In the genomic region with DNA sequence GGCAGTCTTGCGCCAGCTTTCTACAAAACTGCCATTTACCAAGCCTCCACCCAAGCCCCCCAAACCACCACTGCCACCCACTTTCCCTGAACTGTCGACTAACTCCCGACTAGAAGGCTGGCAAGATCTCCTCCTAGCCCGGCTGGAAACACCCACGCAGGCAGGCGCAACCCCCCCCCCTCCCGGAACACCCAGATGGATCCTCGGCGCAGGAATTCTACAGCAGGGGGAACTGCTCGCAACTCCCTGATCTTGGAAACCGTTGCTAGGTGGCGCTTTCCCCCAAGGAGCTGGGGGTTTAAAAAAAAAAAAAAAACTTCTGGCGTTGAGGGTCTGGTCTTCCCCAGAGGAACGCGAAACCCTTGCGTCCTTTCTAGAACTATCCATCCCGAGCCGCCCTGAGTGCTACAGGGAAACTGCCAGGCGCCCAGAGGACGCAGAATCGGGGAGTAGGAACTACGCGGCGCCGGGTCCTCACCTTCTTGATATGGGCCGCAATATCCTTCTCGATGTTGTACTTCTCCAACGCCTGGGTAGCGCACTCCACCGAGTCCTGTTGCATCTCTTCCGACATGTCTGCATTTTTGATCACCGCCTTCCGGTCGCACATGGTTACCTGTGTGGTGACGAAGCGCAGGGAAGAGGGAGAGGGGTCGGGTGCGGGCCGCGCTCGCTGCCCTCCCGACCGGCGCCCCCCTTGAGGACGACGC, we compare ENCODE assay signal across 8 mouse cellular contexts. TPM values are rescaled to one million over a fixed set of nuclear protein-coding genes. Genes with fewer than 3 reads are reported as not detected.
DNase-seq lines count a peak whose midpoint lies in the region; ATAC-seq and TF ChIP-seq lines count a peak whose summit lies in the region.

No protein-coding gene starts in this region.

- H3K4me1 ChIP-seq in E14TG2a.4 (replicated peaks; ENCODE audit: low read depth, low read length): peaks cover 61% of the 10 kb centered on the region
- peaks cover 31% of the 10 kb centered on the region for H3K4me1 ChIP-seq in embryonic facial prominence, embryonic 15.5 days
- H3K4me1 ChIP-seq in midbrain, embryonic 16.5 days (ENCODE audit: control insufficient read depth, insufficient read depth, low read length): peaks cover 20% of the 10 kb centered on the region

- ATAC-seq in embryonic facial prominence, embryonic 15.5 days (ENCODE audit: insufficient number of reproducible peaks, low FRiP score, low TSS enrichment, low read depth): 0 out of 2 replicates have a peak, but pooled peaks have one; percentile 0
- ATAC-seq in midbrain, embryonic 16.5 days: peak; percentile 69

- DNase-seq in adrenal gland, postnatal 36 days: peak; percentile 67 to 74
- peak; percentile 68 for DNase-seq in heart, adult 9 months (ENCODE audit: low spot score in 2 of 2)
- peak; percentile 33 to 55 for DNase-seq in kidney, adult 8-10 months
- peak; percentile 68 for DNase-seq in liver
- peak; percentile 72 for DNase-seq in testis, postnatal 10 days (ENCODE audit: low spot score)

- H3K36me3 ChIP-seq in E14TG2a.4 (ENCODE audit: insufficient read depth, low read length): peaks cover 45% of the 10 kb centered on the region
- peaks cover 38% of the 10 kb centered on the region for H3K36me3 ChIP-seq in embryonic facial prominence, embryonic 15.5 days
- H3K36me3 ChIP-seq in midbrain, embryonic 16.5 days (ENCODE audit: control insufficient read depth, insufficient read depth, low read length): peaks cover 19% of the 10 kb centered on the region

- peak overlapping the region; percentile 97 for H3K27ac ChIP-seq in embryonic facial prominence, embryonic 15.5 days (replicated peaks)
- peak overlapping the region; percentile 89 for H3K27ac ChIP-seq in midbrain, embryonic 16.5 days (ENCODE audit: low read length)

- H3K9me3 ChIP-seq in E14TG2a.4 (ENCODE audit: low read length): no peaks in the 10 kb centered on the region
- no peaks in the 10 kb centered on the region for H3K9me3 ChIP-seq in embryonic facial prominence, embryonic 15.5 days (replicated peaks)
- no peaks in the 10 kb centered on the region for H3K9me3 ChIP-seq in midbrain, embryonic 16.5 days (replicated peaks; ENCODE audit: control insufficient read depth, low read length, poor library complexity, severe bottlenecking)

- no peak for TF ChIP-seq CTCF in E14TG2a.4 (conservative IDR thresholded peaks at IDR 0.05; ENCODE audit: low read length)

- H3K27me3 ChIP-seq in E14TG2a.4 (ENCODE audit: insufficient read depth, low read length): no peaks in the 10 kb centered on the region
- H3K27me3 ChIP-seq in embryonic facial prominence, embryonic 15.5 days: no peaks in the 10 kb centered on the region
- no peaks in the 10 kb centered on the region for H3K27me3 ChIP-seq in midbrain, embryonic 16.5 days (ENCODE audit: control insufficient read depth, insufficient read depth, low read depth, low read length)

- peak overlapping the region; percentile 96 for H3K9ac ChIP-seq in embryonic facial prominence, embryonic 15.5 days
- peak overlapping the region; percentile 69 for H3K9ac ChIP-seq in midbrain, embryonic 16.5 days (ENCODE audit: low read depth, low read length)

- WGBS in embryonic facial prominence, embryonic 15.5 days: under 1% methylated on average over 46 of the region's 46 CpGs
- under 1% methylated on average over 42 of the region's 46 CpGs for WGBS in midbrain, embryonic 16.5 days

- H3K4me2 ChIP-seq in embryonic facial prominence, embryonic 15.5 days (replicated peaks): peak overlapping the region; percentile 79
- H3K4me2 ChIP-seq in midbrain, embryonic 16.5 days (ENCODE audit: low read length): peak overlapping the region; percentile 66

- H3K4me3 ChIP-seq in E14TG2a.4 (replicated peaks; ENCODE audit: low read length): peak overlapping the region; percentile 97
- peak overlapping the region; percentile 93 for H3K4me3 ChIP-seq in embryonic facial prominence, embryonic 15.5 days (replicated peaks)
- peak overlapping the region; percentile 72 for H3K4me3 ChIP-seq in midbrain, embryonic 16.5 days (ENCODE audit: low read depth, low read length)

RNA-seq across cellular contexts. Expression of a gene that starts 0.6 kb away (rescaled TPM):
- total RNA-seq in adrenal gland, postnatal 36 days (2021): 100 to 1,000 TPM; 211 to 322 TPM
- polyA plus RNA-seq in embryonic facial prominence, embryonic 15.5 days (2015; fragmentation: Nextera tagmentation; extraction: Ambion mirVana): 1,800 and 1,802 TPM in 2 replicates
- polyA plus RNA-seq in midbrain, embryonic 16.5 days (2015; fragmentation: Nextera tagmentation; extraction: Ambion mirVana): 1,084 and 1,126 TPM in 2 replicates

RNA-seq across cellular contexts. Expression of a gene that starts 20.7 kb away (rescaled TPM):
- total RNA-seq in adrenal gland, postnatal 36 days (2021): 10 to 100 TPM; 54.2 to 61.9 TPM
- polyA plus RNA-seq in embryonic facial prominence, embryonic 15.5 days (2015; fragmentation: Nextera tagmentation; extraction: Ambion mirVana): 37.3 and 37.6 TPM in 2 replicates
- polyA plus RNA-seq in midbrain, embryonic 16.5 days (2015; fragmentation: Nextera tagmentation; extraction: Ambion mirVana): 52.8 and 56.1 TPM in 2 replicates

RNA-seq across cellular contexts. Expression of a gene that starts 26.8 kb away (rescaled TPM):
- total RNA-seq in adrenal gland, postnatal 36 days (2021): 10 to 100 TPM; 73.7 to 77.0 TPM
- 263 and 264 TPM in 2 replicates for polyA plus RNA-seq in embryonic facial prominence, embryonic 15.5 days (2015; fragmentation: Nextera tagmentation; extraction: Ambion mirVana)
- polyA plus RNA-seq in midbrain, embryonic 16.5 days (2015; fragmentation: Nextera tagmentation; extraction: Ambion mirVana): 118 and 132 TPM in 2 replicates

RNA-seq across cellular contexts. Expression of a gene that starts 27.5 kb away (rescaled TPM):
- total RNA-seq in adrenal gland, postnatal 36 days (2021): 100 to 1,000 TPM; 232 to 275 TPM
- 158 and 170 TPM in 2 replicates for polyA plus RNA-seq in embryonic facial prominence, embryonic 15.5 days (2015; fragmentation: Nextera tagmentation; extraction: Ambion mirVana)
- 172 and 176 TPM in 2 replicates for polyA plus RNA-seq in midbrain, embryonic 16.5 days (2015; fragmentation: Nextera tagmentation; extraction: Ambion mirVana)

RNA-seq across cellular contexts. Expression of a gene that starts 40.8 kb away (rescaled TPM):
- total RNA-seq in adrenal gland, postnatal 36 days (2021): 10 to 100 TPM; 17.7 to 21.7 TPM
- polyA plus RNA-seq in embryonic facial prominence, embryonic 15.5 days (2015; fragmentation: Nextera tagmentation; extraction: Ambion mirVana): 28.7 and 33.9 TPM in 2 replicates
- 37.8 and 43.5 TPM in 2 replicates for polyA plus RNA-seq in midbrain, embryonic 16.5 days (2015; fragmentation: Nextera tagmentation; extraction: Ambion mirVana)

Comparison
In these comparisons a context has a peak if more than half of its experiments do, and no peak if none do; other contexts are left out.
1. Peak in every context shown above with its lines: DNase-seq, ATAC-seq, H3K4me3 ChIP-seq and H3K27ac ChIP-seq.